Mouse (Mus musculus) T-cell, adult 66 days (primary cell): Measurements from ENCODE around the gene Gm20920. TPM values are rescaled to one million over a fixed set of nuclear protein-coding genes. Genes with fewer than 3 reads are reported as not detected.

Experiments used
- total RNA-seq, 2 experiments: library from RNA; stranded (reverse); gene quantifications; 3 replicates in 1 of 2; 4 replicates in 1 of 2; pipeline ENCODE4 v1.2.4; 2023

Gene Gm20920
- total RNA-seq: not detected

GRCm38 (mm10) chrY:51851820-51852219, at the start of gene Gm20920:
Gene Gm20920, plus strand, starts transcription at chrY:51852120.

